Mouse (Mus musculus): ENCODE measurements around the gene Plcl1. TPM values are rescaled to one million over a fixed set of nuclear protein-coding genes. Genes with fewer than 3 reads are reported as not detected.
"Not testable (repeated sequence)": the region's sequence is repeated elsewhere in the genome, so short reads cannot be mapped to it uniquely, and the experiment has no call there.

Gene Plcl1
- polyA plus RNA-seq, 1 experiment from 2014 or later: 1.6 TPM

DNA sequence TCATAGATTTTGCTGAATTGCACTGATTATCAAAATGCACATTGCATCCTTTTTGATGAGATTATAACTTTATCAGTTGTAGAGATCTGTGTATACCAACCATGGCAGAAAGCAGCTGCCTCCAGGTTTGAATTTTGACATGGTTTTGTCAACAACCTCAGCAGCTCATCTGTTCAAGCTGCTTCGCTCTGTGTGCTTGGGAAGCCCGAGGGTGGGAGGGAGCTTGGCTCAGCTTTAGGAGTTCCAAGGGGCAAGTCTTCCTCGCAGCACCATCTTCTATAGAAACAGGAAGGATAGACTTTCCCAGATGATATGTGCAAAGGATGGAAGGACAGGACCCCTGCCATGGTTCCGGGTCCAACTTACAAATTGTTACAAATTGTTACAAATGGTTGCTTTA, 32.9 kb downstream of the Plcl1 start:
- H3K4me2 ChIP-seq: no peak overlapping the region
- WGBS: 70% methylated on average over 4 of the region's 4 CpGs
- H3K4me3 ChIP-seq: no peak overlapping the region
- H3K27ac ChIP-seq: no peak overlapping the region
- H3K9me3 ChIP-seq: no peaks in the 10 kb centered on the region
- no peak for ATAC-seq (ENCODE audit: insufficient number of reproducible peaks, insufficient read depth, low FRiP score, low TSS enrichment, low read depth)
- no peaks in the 10 kb centered on the region for H3K36me3 ChIP-seq
- H3K9ac ChIP-seq: no peak overlapping the region
- H3K27me3 ChIP-seq: no peaks in the 10 kb centered on the region
- H3K4me1 ChIP-seq: peaks cover 18% of the 10 kb centered on the region; the same call in 1 of the 2 replicates

DNA sequence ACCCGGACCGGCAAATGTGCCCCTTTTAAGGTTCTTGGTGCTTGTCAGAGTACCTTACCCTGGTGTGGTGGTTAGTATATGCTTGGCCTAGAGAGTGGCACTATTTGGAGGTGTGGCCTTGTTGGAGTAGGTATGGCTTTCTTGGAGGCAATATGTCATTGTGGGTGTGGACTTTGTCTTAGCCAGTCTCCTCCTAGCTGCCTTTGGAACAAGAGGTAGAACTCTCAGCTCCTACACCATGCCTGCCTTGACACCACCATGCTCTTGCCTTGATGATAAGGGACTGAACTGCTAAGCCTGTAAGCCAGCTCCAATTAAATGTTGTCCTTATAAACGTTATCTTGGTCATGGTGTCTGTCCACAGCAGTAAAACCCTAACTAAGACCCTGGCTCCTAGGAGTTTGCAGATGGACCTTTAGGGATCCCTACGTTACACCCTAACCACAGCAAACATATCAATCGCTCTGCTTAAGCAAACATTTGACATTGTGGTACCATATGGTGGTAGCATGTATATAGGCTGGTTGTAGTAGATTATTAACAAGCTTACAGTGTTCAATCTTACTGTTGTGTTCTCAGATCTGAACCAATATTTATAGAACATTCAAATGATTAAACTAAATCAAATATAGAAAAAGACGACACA, 39.4 kb downstream of the Plcl1 start:
- Histone ChIP-seq H3K9ac (no peak overlapping the region), H3K9me3 (no peaks in the 10 kb centered on the region), H3K27me3 (no peaks in the 10 kb centered on the region), H3K4me3 (no peak overlapping the region), H3K4me2 (no peak overlapping the region), H3K27ac (no peak overlapping the region), H3K36me3 (no peaks in the 10 kb centered on the region), H3K4me1 (no peaks in the 10 kb centered on the region)
- no peak for ATAC-seq (ENCODE audit: insufficient number of reproducible peaks, insufficient read depth, low FRiP score, low TSS enrichment, low read depth)
- 90% methylated on average over 6 of the region's 6 CpGs for WGBS

DNA sequence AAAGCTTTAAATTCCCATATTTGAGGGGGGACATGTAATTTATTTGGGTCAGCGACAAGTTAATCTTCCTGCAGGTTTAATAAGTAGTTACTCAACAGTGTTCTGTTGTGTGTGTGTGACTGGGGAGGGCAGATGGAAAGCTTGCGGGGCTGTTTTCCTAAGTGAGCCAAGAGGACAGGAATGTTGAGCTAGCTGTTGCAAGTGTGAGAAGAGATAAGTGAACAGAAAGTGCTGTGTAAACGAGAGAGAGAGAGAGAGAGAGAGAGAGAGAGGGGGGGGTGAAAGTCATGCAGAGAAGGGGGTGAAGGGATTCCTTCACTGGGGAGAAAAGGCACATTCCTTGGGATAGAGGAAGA, 39.9 kb downstream of the Plcl1 start:
- WGBS: 60% methylated on average over 3 of the region's 3 CpGs
- no peaks in the 10 kb centered on the region for H3K36me3 ChIP-seq
- no peak for ATAC-seq (ENCODE audit: insufficient number of reproducible peaks, insufficient read depth, low FRiP score, low TSS enrichment, low read depth)
- H3K4me2 ChIP-seq: no peak overlapping the region
- H3K4me1 ChIP-seq: no peaks in the 10 kb centered on the region
- no peak overlapping the region for H3K27ac ChIP-seq
- H3K9me3 ChIP-seq: no peaks in the 10 kb centered on the region
- no peak overlapping the region for H3K4me3 ChIP-seq
- no peak overlapping the region for H3K9ac ChIP-seq
- no peaks in the 10 kb centered on the region for H3K27me3 ChIP-seq

DNA sequence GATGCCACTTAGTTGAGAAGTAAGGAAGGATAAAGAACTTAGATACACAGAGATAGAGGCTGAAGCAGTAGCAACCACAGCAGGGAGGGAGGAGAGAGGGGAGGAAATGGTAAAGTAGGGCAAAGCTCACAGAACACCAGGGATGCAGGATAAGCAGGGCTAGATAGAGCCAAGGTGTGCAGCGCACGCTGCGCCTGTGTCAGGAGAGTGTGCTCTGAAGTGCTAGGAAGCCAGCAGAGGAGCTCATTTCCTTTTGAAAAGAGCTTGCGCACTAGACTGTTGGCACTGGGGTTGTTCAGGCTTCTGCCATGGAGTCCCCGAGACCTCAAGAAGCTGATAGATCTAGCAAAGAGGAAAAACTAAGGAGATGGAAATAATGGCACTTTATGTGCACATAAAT, 40.6 kb downstream of the Plcl1 start:
- no peaks in the 10 kb centered on the region for H3K4me1 ChIP-seq
- H3K27me3 ChIP-seq: no peaks in the 10 kb centered on the region
- whole genome bisulfite sequencing: 91% methylated on average over 5 of the region's 5 CpGs
- no peak overlapping the region for H3K4me3 ChIP-seq
- H3K36me3 ChIP-seq: no peaks in the 10 kb centered on the region
- H3K9ac ChIP-seq: no peak overlapping the region
- no peak for ATAC-seq (ENCODE audit: insufficient number of reproducible peaks, insufficient read depth, low FRiP score, low TSS enrichment, low read depth)
- no peak overlapping the region for H3K4me2 ChIP-seq
- H3K9me3 ChIP-seq: no peaks in the 10 kb centered on the region
- H3K27ac ChIP-seq: no peak overlapping the region

DNA sequence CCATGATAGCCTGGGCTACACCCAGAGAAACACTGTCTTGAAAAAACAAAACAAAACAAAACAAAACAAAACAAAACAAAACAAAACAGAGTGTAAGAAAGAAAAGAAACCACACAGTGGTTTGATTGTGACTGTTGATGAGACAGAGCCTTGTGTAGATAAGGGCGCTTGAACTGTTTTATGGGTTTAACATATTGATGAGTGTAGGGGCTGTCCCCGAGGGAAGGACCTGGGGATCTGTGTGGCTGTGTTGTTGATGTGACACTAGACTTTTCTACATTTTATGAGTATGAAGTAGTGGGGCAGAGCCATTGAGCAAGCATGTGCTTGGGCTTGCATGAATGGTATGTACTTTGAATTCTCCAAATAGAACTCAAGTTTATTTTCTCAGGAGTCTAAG, 41.2 kb downstream of the Plcl1 start:
- Histone ChIP-seq H3K4me3 (no peak overlapping the region), H3K4me1 (no peaks in the 10 kb centered on the region), H3K27ac (no peak overlapping the region), H3K9ac (no peak overlapping the region), H3K27me3 (no peaks in the 10 kb centered on the region), H3K4me2 (no peak overlapping the region), H3K36me3 (no peaks in the 10 kb centered on the region), H3K9me3 (no peaks in the 10 kb centered on the region)
- 81% methylated on average over 2 of the region's 2 CpGs for WGBS
- ATAC-seq (ENCODE audit: insufficient number of reproducible peaks, insufficient read depth, low FRiP score, low TSS enrichment, low read depth): no peak

DNA sequence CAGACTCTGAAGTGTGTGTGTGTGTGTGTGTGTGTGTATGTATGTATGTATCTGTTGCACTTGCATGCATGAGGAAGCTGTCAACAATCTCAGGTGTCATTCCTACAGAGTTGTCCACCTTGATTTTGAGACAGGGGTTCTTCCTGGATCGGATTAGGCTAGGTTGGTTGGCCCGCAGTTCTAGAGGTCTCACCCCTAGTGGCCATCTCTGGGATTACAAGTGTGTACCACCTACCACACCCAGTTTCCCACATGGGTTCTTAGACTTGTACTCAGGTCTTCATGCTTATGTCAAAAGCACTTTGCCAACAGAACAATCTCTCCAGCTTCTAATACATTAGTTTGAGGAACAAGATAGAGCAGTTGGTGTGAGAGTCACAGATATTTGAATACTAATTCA, 41.9 kb downstream of the Plcl1 start:
- no peak for ATAC-seq (ENCODE audit: insufficient number of reproducible peaks, insufficient read depth, low FRiP score, low TSS enrichment, low read depth)
- Histone ChIP-seq H3K27me3 (no peaks in the 10 kb centered on the region), H3K4me3 (no peak overlapping the region), H3K4me1 (no peaks in the 10 kb centered on the region), H3K36me3 (no peaks in the 10 kb centered on the region), H3K9ac (no peak overlapping the region), H3K9me3 (no peaks in the 10 kb centered on the region), H3K27ac (no peak overlapping the region), H3K4me2 (no peak overlapping the region)
- 69% methylated on average over 2 of the region's 2 CpGs for WGBS

DNA sequence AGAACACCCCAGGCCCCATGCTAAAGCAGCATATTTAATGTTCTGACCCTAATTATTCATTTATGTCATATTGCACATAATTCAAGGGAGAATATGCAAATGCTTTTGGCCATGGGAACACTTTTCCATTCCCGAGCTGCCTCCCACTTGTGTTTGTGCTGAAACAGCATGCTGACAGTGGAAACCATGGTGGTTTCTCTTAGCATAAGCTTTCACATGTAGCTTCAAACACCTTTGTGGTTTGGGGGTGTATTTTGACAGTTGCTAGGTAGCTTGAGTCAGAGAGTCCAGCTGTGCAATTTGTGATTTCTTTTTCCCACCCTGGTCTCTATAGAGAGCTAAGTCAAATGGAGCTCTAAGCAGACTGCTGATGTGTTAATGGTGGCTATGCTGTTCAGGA, 42.4 kb downstream of the Plcl1 start:
- H3K4me2 ChIP-seq: no peak overlapping the region
- H3K27ac ChIP-seq: no peak overlapping the region
- no peak for ATAC-seq (ENCODE audit: insufficient number of reproducible peaks, insufficient read depth, low FRiP score, low TSS enrichment, low read depth)
- H3K9me3 ChIP-seq: no peaks in the 10 kb centered on the region
- H3K4me3 ChIP-seq: no peak overlapping the region
- H3K9ac ChIP-seq: no peak overlapping the region
- H3K4me1 ChIP-seq: 0 out of 2 replicates have a peak, but pooled peaks cover 3% of the 10 kb centered on the region
- WGBS: 80% methylated on average over 1 of the region's 1 CpGs
- H3K27me3 ChIP-seq: no peaks in the 10 kb centered on the region
- no peaks in the 10 kb centered on the region for H3K36me3 ChIP-seq

DNA sequence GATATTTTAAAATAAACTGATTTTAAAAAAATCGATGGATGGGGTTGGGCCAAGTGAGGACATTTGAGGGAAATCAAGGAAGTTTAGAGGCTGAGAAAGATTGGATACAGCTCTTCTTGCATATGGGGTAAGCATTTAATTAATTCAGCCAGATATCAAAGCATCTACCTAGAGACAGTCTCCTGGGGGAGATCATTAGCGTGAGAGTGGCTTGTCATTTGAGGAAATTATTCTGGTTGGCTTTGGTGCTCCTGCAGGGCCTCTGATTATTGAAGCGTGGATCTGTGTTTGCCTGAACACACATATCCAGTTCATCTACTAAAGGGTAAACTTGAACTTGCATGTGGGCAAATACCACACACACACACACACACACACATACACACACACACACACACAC, 44.1 kb downstream of the Plcl1 start:
- H3K4me2 ChIP-seq: no peak overlapping the region
- H3K9me3 ChIP-seq: no peaks in the 10 kb centered on the region
- no peaks in the 10 kb centered on the region for H3K27me3 ChIP-seq
- H3K27ac ChIP-seq: no peak overlapping the region
- no peak overlapping the region for H3K4me3 ChIP-seq
- H3K36me3 ChIP-seq: no peaks in the 10 kb centered on the region
- H3K4me1 ChIP-seq: 0 out of 2 replicates have a peak, but pooled peaks cover 5% of the 10 kb centered on the region
- no peak for ATAC-seq (ENCODE audit: insufficient number of reproducible peaks, insufficient read depth, low FRiP score, low TSS enrichment, low read depth)
- H3K9ac ChIP-seq: no peak overlapping the region
- 75% methylated on average over 3 of the region's 3 CpGs for WGBS

DNA sequence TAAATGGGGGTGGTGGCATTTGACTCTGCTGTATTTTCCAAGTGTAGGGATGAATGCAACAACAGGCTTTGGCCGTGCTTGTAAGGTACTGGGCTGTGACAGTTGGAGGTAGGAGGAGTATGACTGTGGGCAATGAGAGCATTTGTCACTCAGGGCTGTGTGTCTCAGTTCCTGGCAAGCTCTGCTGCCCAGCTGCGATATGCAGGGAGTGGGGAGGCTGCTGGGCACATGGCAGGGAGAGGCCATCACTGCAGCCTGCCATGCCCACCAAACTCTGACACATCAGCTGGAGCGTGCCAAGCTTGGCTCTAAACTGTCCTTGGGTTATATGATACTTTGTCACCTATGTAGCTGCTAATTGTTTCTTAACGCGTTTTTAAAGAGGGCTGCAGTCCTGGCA, 48.4 kb downstream of the Plcl1 start:
- no peaks in the 10 kb centered on the region for H3K9me3 ChIP-seq
- no peak overlapping the region for H3K27ac ChIP-seq
- H3K4me3 ChIP-seq: no peak overlapping the region
- ATAC-seq (ENCODE audit: insufficient number of reproducible peaks, insufficient read depth, low FRiP score, low TSS enrichment, low read depth): no peak
- no peak overlapping the region for H3K4me2 ChIP-seq
- H3K27me3 ChIP-seq: no peaks in the 10 kb centered on the region
- H3K4me1 ChIP-seq: 0 out of 2 replicates have a peak, but pooled peaks cover 5% of the 10 kb centered on the region
- 86% methylated on average over 5 of the region's 5 CpGs for WGBS
- no peak overlapping the region for H3K9ac ChIP-seq
- H3K36me3 ChIP-seq: no peaks in the 10 kb centered on the region

DNA sequence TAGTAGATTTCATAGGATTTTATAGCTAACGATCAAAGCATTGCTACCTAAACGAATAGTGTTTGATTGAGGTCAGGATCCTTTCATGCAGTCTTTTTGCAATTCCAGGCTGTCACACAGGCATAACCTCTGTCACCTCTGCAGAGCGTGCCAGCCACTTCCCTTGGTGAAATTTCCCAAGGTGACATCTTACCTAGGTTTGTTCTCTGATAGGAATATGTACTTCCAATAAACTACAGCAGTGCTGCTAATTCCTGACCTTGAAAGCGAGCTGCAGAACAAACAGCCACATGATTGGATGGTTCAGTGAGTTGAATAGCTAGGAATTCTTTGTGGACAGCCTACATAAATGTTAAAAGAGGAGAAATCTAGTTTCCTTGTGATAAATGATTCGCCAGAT, 56.6 kb downstream of the Plcl1 start:
- Histone ChIP-seq H3K36me3 (no peaks in the 10 kb centered on the region), H3K4me1 (no peaks in the 10 kb centered on the region), H3K4me2 (no peak overlapping the region), H3K9me3 (no peaks in the 10 kb centered on the region), H3K9ac (no peak overlapping the region), H3K4me3 (no peak overlapping the region), H3K27ac (no peak overlapping the region), H3K27me3 (no peaks in the 10 kb centered on the region)
- 82% methylated on average over 5 of the region's 5 CpGs for WGBS
- ATAC-seq (ENCODE audit: insufficient number of reproducible peaks, insufficient read depth, low FRiP score, low TSS enrichment, low read depth): no peak

DNA sequence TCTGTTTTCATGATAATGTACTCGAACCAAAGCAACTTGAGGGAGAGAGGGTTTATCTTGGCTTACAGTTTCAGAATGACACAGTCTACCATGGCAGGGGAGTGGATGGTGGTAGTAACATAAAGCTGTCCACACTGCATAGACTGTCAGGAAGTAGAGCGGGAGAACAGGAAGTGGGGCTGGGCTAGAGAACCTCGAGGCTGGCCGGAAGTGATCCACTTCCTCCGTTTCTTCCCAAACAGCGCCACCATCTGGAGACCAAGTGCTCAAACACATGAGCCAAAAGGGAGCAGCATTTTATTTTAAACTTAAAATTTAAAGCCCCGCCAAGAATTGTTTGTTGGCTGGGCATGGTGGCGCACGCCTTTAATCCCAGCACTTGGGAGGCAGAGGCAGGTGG, 68.0 kb downstream of the Plcl1 start:
- no peak overlapping the region for H3K4me2 ChIP-seq
- H3K27ac ChIP-seq: no peak overlapping the region
- no peaks in the 10 kb centered on the region for H3K27me3 ChIP-seq
- no peaks in the 10 kb centered on the region for H3K36me3 ChIP-seq
- H3K9ac ChIP-seq: no peak overlapping the region
- ATAC-seq (ENCODE audit: insufficient number of reproducible peaks, insufficient read depth, low FRiP score, low TSS enrichment, low read depth): no peak
- H3K4me1 ChIP-seq: no peaks in the 10 kb centered on the region
- no peaks in the 10 kb centered on the region for H3K9me3 ChIP-seq
- H3K4me3 ChIP-seq: no peak overlapping the region
- 85% methylated on average over 9 of the region's 9 CpGs for WGBS

DNA sequence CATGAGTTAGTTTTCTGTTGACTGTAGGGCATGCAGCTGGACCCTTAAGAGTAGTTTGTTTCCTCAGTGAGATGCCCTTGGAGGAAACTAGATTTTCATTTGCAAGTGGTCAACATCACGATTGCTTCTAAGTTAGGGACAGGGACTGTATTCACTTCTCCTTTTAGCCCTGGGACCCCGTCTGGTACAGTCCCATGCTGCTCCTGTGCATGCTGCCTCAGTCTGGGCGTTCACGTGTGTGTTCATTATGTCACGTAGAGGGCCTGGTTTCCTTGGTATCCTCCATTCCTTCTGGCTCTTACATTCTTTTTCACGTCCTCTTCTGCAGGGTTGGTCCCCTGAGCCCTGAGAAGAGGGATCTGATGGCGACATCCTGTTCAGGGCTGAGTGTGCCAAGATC, 69.3 kb downstream of the Plcl1 start:
- Histone ChIP-seq H3K4me2 (no peak overlapping the region), H3K27ac (no peak overlapping the region), H3K4me1 (no peaks in the 10 kb centered on the region), H3K9me3 (no peaks in the 10 kb centered on the region), H3K36me3 (no peaks in the 10 kb centered on the region), H3K9ac (no peak overlapping the region), H3K27me3 (no peaks in the 10 kb centered on the region), H3K4me3 (no peak overlapping the region)
- ATAC-seq (ENCODE audit: insufficient number of reproducible peaks, insufficient read depth, low FRiP score, low TSS enrichment, low read depth): no peak
- WGBS: 79% methylated on average over 7 of the region's 7 CpGs

DNA sequence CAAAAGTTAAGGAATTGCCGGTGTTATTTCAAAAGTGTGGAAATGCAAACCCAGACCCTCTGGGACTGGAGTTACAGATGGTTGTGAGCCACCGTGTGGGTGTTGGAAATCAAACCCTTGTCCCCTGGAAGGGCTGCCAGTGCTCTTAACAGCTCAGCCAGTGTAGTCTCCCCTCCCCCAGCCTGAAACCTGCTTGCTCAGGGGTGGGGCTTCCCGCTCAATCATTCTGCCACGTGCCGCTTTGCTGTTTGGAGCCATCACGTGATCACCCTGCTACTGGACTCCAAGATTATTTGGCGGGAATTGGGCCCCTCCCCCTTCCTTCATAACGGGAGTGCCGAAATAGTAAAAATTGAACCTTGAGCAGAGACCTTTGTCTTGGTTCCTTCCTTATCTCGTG, 81.7 kb downstream of the Plcl1 start:
- H3K27ac ChIP-seq; H3K4me2 ChIP-seq; H3K4me1 ChIP-seq; H3K4me3 ChIP-seq; ATAC-seq (ENCODE audit: insufficient number of reproducible peaks, insufficient read depth, low FRiP score, low TSS enrichment, low read depth); H3K27me3 ChIP-seq; H3K9me3 ChIP-seq; H3K9ac ChIP-seq; H3K36me3 ChIP-seq: not testable (repeated sequence)
- 81% methylated on average over 10 of the region's 10 CpGs for WGBS
